Mouse (Mus musculus) forebrain, embryonic 13.5 days (tissue): Measurements from ENCODE around the gene Slc6a15. TPM values are rescaled to one million over a fixed set of nuclear protein-coding genes. Genes with fewer than 3 reads are reported as not detected.
A peak's percentile ranks its signal among the peaks of the same experiment; 100 is the strongest.

Source experiments
- ATAC-seq: fragments of 200-750 bp; cut with Nextera tagmentation; 2 replicates; pipeline ENCODE4 v1.8.0; 2017
- H3K27ac ChIP-seq: fragments of 300-500 bp; sonication (generic); 2 replicates; pipeline ENCODE4 v1.5.1; 2015; ENCODE audit warnings: inconsistent platforms, mild to moderate bottlenecking, moderate library complexity
- H3K27me3 ChIP-seq: fragments of 300-500 bp; sonication (generic); 2 replicates; pipeline ENCODE4 v1.6.1; 2015; ENCODE audit warnings: mild to moderate bottlenecking, inconsistent platforms
- H3K36me3 ChIP-seq: fragments of 300-500 bp; sonication (generic); 2 replicates; pipeline ENCODE4 v1.6.1; 2015; ENCODE audit warnings: mild to moderate bottlenecking, inconsistent platforms; ENCODE audit not compliant: poor library complexity, severe bottlenecking
- H3K4me1 ChIP-seq: fragments of 300-500 bp; sonication (generic); 2 replicates; pipeline ENCODE4 v1.6.1; 2015; ENCODE audit warnings: inconsistent platforms
- H3K4me2 ChIP-seq: fragments of 300-500 bp; sonication (generic); 2 replicates; pipeline ENCODE4 v1.6.1; 2015; ENCODE audit warnings: inconsistent platforms, mild to moderate bottlenecking, moderate library complexity
- H3K4me3 ChIP-seq: fragments of 300-500 bp; sonication (generic); 2 replicates; pipeline ENCODE4 v1.5.1; 2015; ENCODE audit warnings: mild to moderate bottlenecking, inconsistent platforms
- H3K9ac ChIP-seq: fragments of 300-500 bp; sonication (generic); 2 replicates; pipeline ENCODE4 v1.6.1; 2015; ENCODE audit warnings: mild to moderate bottlenecking, inconsistent platforms
- H3K9me3 ChIP-seq: fragments of 300-500 bp; sonication (generic); replicated peaks from 2 replicates; pipeline ENCODE4 v1.6.1; 2016; ENCODE audit warnings: inconsistent platforms
- WGBS: fragments of 180-500 bp; shearing (Covaris S2); methylation state at CpG from one replicate; pipeline ENCODE4 v1.1.7; 2015; 5-methylcytosine and 5-hydroxymethylcytosine counted together
- polyA plus RNA-seq: library from polyadenylated mRNA; unstranded; fragments of >200 nt; fragmentation: Nextera tagmentation; extraction: Ambion mirVana; gene quantifications from 2 replicates; pipeline ENCODE4 v1.2.1, GENCODE M21; 2015

Slc6a15 gene
- 37.6 and 47.4 TPM in 2 replicates for polyA plus RNA-seq

GRCm38 (mm10) chr10:103367371-103368295 lies at the start of gene Slc6a15:
Gene Slc6a15 (plus strand): TSS chr10:103367783.
- WGBS: under 1% methylated on average over 43 of the region's 43 CpGs
- H3K27ac ChIP-seq: peak within 1 kb of the TSS; percentile 63
- H3K4me2 ChIP-seq: peak within 1 kb of the TSS; percentile 93
- no peaks in the 10 kb centered on the region for H3K36me3 ChIP-seq
- H3K4me3 ChIP-seq: peak within 1 kb of the TSS; percentile 65
- H3K27me3 ChIP-seq: no peaks in the 10 kb centered on the region
- H3K9me3 ChIP-seq: no peaks in the 10 kb centered on the region
- no peaks in the 10 kb centered on the region for H3K4me1 ChIP-seq
- H3K9ac ChIP-seq: peak within 1 kb of the TSS; percentile 76
- ATAC-seq: peak; percentile 85

GRCm38 (mm10) chr10:103321941-103322340 lies 45.6 kb upstream of the Slc6a15 start:
- H3K4me3 ChIP-seq: no peak overlapping the region
- ATAC-seq: no peak
- WGBS: 86% methylated on average over 3 of the region's 3 CpGs

GRCm38 (mm10) chr10:103323386-103323785 lies 44.2 kb upstream of the Slc6a15 start:
- no peak for ATAC-seq
- Histone ChIP-seq H3K4me1 (no peaks in the 10 kb centered on the region), H3K9me3 (no peaks in the 10 kb centered on the region), H3K4me2 (no peak overlapping the region), H3K4me3 (no peak overlapping the region), H3K9ac (no peak overlapping the region), H3K27me3 (no peaks in the 10 kb centered on the region), H3K27ac (no peak overlapping the region), H3K36me3 (no peaks in the 10 kb centered on the region)
- 85% methylated on average over 3 of the region's 3 CpGs for WGBS

More at GRCm38 (mm10) chr10:103321941-103322340, 45.6 kb upstream of the Slc6a15 start:
- Histone ChIP-seq H3K27ac (no peak overlapping the region), H3K4me2 (no peak overlapping the region), H3K27me3 (no peaks in the 10 kb centered on the region), H3K4me1 (no peaks in the 10 kb centered on the region), H3K9me3 (no peaks in the 10 kb centered on the region), H3K36me3 (no peaks in the 10 kb centered on the region), H3K9ac (no peak overlapping the region)

- Histone ChIP-seq H3K27ac (no peak overlapping the region), H3K9me3 (no peaks in the 10 kb centered on the region), H3K4me3 (no peak overlapping the region), H3K9ac (no peak overlapping the region), H3K27me3 (no peaks in the 10 kb centered on the region), H3K4me1 (no peaks in the 10 kb centered on the region), H3K36me3 (no peaks in the 10 kb centered on the region), H3K4me2 (no peak overlapping the region)
- 92% methylated on average over 1 of the region's 1 CpGs for WGBS
- no peak for ATAC-seq
These were observed 33.3 kb upstream of the Slc6a15 start for GRCm38 (mm10) chr10:103334306-103334705.

GRCm38 (mm10) chr10:103339928-103340327 lies 27.7 kb upstream of the Slc6a15 start:
- Histone ChIP-seq H3K36me3 (no peaks in the 10 kb centered on the region), H3K27ac (no peak overlapping the region)
- no peak for ATAC-seq

GRCm38 (mm10) chr10:103346797-103347196 lies 20.8 kb upstream of the Slc6a15 start:
- Histone ChIP-seq H3K27ac (no peak overlapping the region), H3K4me1 (no peaks in the 10 kb centered on the region), H3K9ac (no peak overlapping the region), H3K36me3 (no peaks in the 10 kb centered on the region), H3K9me3 (no peaks in the 10 kb centered on the region), H3K27me3 (no peaks in the 10 kb centered on the region), H3K4me2 (no peak overlapping the region), H3K4me3 (no peak overlapping the region)
- ATAC-seq: no peak
- WGBS: 30% methylated on average over 2 of the region's 2 CpGs

More at GRCm38 (mm10) chr10:103339928-103340327, 27.7 kb upstream of the Slc6a15 start:
- H3K9me3 ChIP-seq: no peaks in the 10 kb centered on the region
- H3K4me3 ChIP-seq: no peak overlapping the region
- no peaks in the 10 kb centered on the region for H3K27me3 ChIP-seq
- no peak overlapping the region for H3K9ac ChIP-seq
- WGBS: 88% methylated on average over 5 of the region's 5 CpGs
- no peak overlapping the region for H3K4me2 ChIP-seq
- H3K4me1 ChIP-seq: no peaks in the 10 kb centered on the region

GRCm38 (mm10) chr10:103368296-103369080 lies 905 bp downstream of the Slc6a15 start:
- Histone ChIP-seq H3K27ac (peak overlapping the region; percentile 63), H3K4me2 (peak overlapping the region; percentile 93)
- WGBS: under 1% methylated on average over 37 of the region's 37 CpGs

GRCm38 (mm10) chr10:103369081-103369420 lies 1.5 kb downstream of the Slc6a15 start:
- no peaks in the 10 kb centered on the region for H3K4me1 ChIP-seq
- no peaks in the 10 kb centered on the region for H3K9me3 ChIP-seq
- H3K9ac ChIP-seq: peak overlapping the region; percentile 76
- peak overlapping the region; percentile 93 for H3K4me2 ChIP-seq
- no peaks in the 10 kb centered on the region for H3K27me3 ChIP-seq
- peak; percentile 87 for ATAC-seq
- H3K27ac ChIP-seq: peak overlapping the region; percentile 63
- peak overlapping the region; percentile 65 for H3K4me3 ChIP-seq
- under 1% methylated on average over 8 of the region's 8 CpGs for WGBS
- no peaks in the 10 kb centered on the region for H3K36me3 ChIP-seq

More at GRCm38 (mm10) chr10:103368296-103369080, 905 bp downstream of the Slc6a15 start:
- Histone ChIP-seq H3K9ac (peak overlapping the region; percentile 76), H3K4me1 (no peaks in the 10 kb centered on the region), H3K36me3 (no peaks in the 10 kb centered on the region), H3K4me3 (peak overlapping the region; percentile 65), H3K9me3 (no peaks in the 10 kb centered on the region), H3K27me3 (no peaks in the 10 kb centered on the region)
- peak; percentile 52 for ATAC-seq

GRCm38 (mm10) chr10:103402171-103402570 lies 34.6 kb downstream of the Slc6a15 start:
- WGBS: 20% methylated on average over 4 of the region's 4 CpGs
- Histone ChIP-seq H3K36me3 (no peaks in the 10 kb centered on the region), H3K9me3 (no peaks in the 10 kb centered on the region), H3K27ac (no peak overlapping the region), H3K4me1 (peaks cover 3% of the 10 kb centered on the region), H3K27me3 (no peaks in the 10 kb centered on the region), H3K4me3 (no peak overlapping the region), H3K9ac (no peak overlapping the region), H3K4me2 (no peak overlapping the region)
- peak; percentile 57 for ATAC-seq

GRCm38 (mm10) chr10:103427717-103428116 lies 60.1 kb downstream of the Slc6a15 start:
- Histone ChIP-seq H3K36me3 (no peaks in the 10 kb centered on the region), H3K4me1 (no peaks in the 10 kb centered on the region), H3K4me3 (no peak overlapping the region), H3K4me2 (no peak overlapping the region), H3K9ac (no peak overlapping the region), H3K27ac (no peak overlapping the region), H3K9me3 (no peaks in the 10 kb centered on the region), H3K27me3 (no peaks in the 10 kb centered on the region)
- 80% methylated on average over 1 of the region's 1 CpGs for WGBS
- no peak for ATAC-seq

- H3K9ac ChIP-seq: no peak overlapping the region
- H3K4me2 ChIP-seq: no peak overlapping the region
- WGBS: 89% methylated on average over 2 of the region's 2 CpGs
- H3K4me1 ChIP-seq: no peaks in the 10 kb centered on the region
- H3K36me3 ChIP-seq: no peaks in the 10 kb centered on the region
- no peak overlapping the region for H3K4me3 ChIP-seq
- peak; percentile 11; the same call in 1 of the 2 replicates for ATAC-seq
- H3K27me3 ChIP-seq: no peaks in the 10 kb centered on the region
- H3K27ac ChIP-seq: no peak overlapping the region
- H3K9me3 ChIP-seq: no peaks in the 10 kb centered on the region
These were observed 75.0 kb downstream of the Slc6a15 start for GRCm38 (mm10) chr10:103442588-103442987.

- WGBS: 41% methylated on average over 3 of the region's 3 CpGs
- H3K4me1 ChIP-seq: no peaks in the 10 kb centered on the region
These were observed 75.5 kb downstream of the Slc6a15 start for GRCm38 (mm10) chr10:103443070-103443469.

More at GRCm38 (mm10) chr10:103443070-103443469, 75.5 kb downstream of the Slc6a15 start:
- no peak overlapping the region for H3K4me2 ChIP-seq
- no peaks in the 10 kb centered on the region for H3K36me3 ChIP-seq
- peak; percentile 91 for ATAC-seq
- no peak overlapping the region for H3K27ac ChIP-seq
- H3K27me3 ChIP-seq: no peaks in the 10 kb centered on the region
- H3K9ac ChIP-seq: no peak overlapping the region
- H3K9me3 ChIP-seq: no peaks in the 10 kb centered on the region
- H3K4me3 ChIP-seq: no peak overlapping the region
